Mouse (Mus musculus): ENCODE results near the gene Cacng3. TPM values are rescaled to one million over a fixed set of nuclear protein-coding genes. Genes with fewer than 3 reads are reported as not detected.

The Cacng3 gene
- total and polyA plus RNA-seq, 2 experiments from 2014 or later = 20.9 to 37.1 TPM

GRCm38 (mm10) chr7:122813724-122814123, 143.4 kb downstream of the Cacng3 start:
- Histone ChIP-seq H3K36me3 (ENCODE audit: insufficient read depth, low read length) (no peaks in the 10 kb centered on the region), H3K9ac (replicated peaks; ENCODE audit: low read length, poor library complexity, severe bottlenecking) (no peak overlapping the region), H3K27ac (ENCODE audit: low read depth, low read length) (no peak overlapping the region), H3K4me1 (ENCODE audit: insufficient read depth, low read length) (no peaks in the 10 kb centered on the region), H3K4me3 (ENCODE audit: low read depth, low read length) (no peak overlapping the region), H3K4me2 (ENCODE audit: low read depth, low read length, poor library complexity, severe bottlenecking) (no peak overlapping the region), H3K9me3 (ENCODE audit: low read length) (no peaks in the 10 kb centered on the region), H3K27me3 (ENCODE audit: insufficient read depth, low read length) (no peaks in the 10 kb centered on the region)
- ATAC-seq (ENCODE audit: low FRiP score) (no peak), DNase-seq (ENCODE audit: low spot score) (no peak)
- no peak for TF ChIP-seq CTCF (IDR thresholded peaks at IDR 0.05)
- WGBS = 58% methylated on average over 1 of the region's 1 CpGs

GRCm38 (mm10) chr7:122817565-122817964, 147.3 kb downstream of the Cacng3 start:
- no peak overlapping the region for H3K9ac ChIP-seq (replicated peaks; ENCODE audit: low read length, poor library complexity, severe bottlenecking)
- H3K27me3 ChIP-seq (ENCODE audit: insufficient read depth, low read length) = no peaks in the 10 kb centered on the region
- no peaks in the 10 kb centered on the region for H3K4me1 ChIP-seq (ENCODE audit: insufficient read depth, low read length)
- H3K4me2 ChIP-seq (ENCODE audit: low read depth, low read length, poor library complexity, severe bottlenecking) = no peak overlapping the region
- no peak overlapping the region for H3K4me3 ChIP-seq (ENCODE audit: low read depth, low read length)
- no peak for DNase-seq (ENCODE audit: low spot score)
- no peak overlapping the region for H3K27ac ChIP-seq (ENCODE audit: low read depth, low read length)
- H3K9me3 ChIP-seq (ENCODE audit: low read length) = no peaks in the 10 kb centered on the region
- WGBS = 93% methylated on average over 7 of the region's 7 CpGs
- TF ChIP-seq CTCF (IDR thresholded peaks at IDR 0.05) = no peak
- no peaks in the 10 kb centered on the region for H3K36me3 ChIP-seq (ENCODE audit: insufficient read depth, low read length)
- no peak for ATAC-seq (ENCODE audit: low FRiP score)

Measured in midbrain, postnatal 0 days (tissue).